Mouse (Mus musculus): ENCODE data around the gene Pou3f3. TPM values are rescaled to one million over a fixed set of nuclear protein-coding genes. Genes with fewer than 3 reads are reported as not detected.

Pou3f3 gene
- polyA plus RNA-seq, 2 experiments, result 0.77 to 3.2 TPM

DNA sequence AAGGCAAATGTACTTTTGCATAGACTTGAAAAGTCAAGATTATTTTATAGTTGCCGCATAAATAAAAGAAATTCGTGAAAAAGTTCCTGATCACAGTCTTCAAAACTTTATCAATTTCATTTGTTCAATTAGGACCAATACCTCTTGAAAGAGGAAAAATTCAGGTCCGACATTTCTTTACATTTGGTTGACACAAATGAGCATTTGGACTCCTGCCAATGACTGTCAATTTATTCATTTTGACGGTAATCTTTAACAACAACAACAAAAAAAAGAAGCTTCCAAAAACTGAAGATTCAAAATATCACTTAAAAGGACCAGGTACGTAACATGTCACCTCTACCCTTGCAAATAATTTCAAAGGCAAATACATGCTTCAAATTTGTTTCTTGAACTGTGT lies 13.8 kb upstream of the Pou3f3 start:
- Histone ChIP-seq H3K36me3 (ENCODE audit: control insufficient read depth, insufficient read depth, low read length) (no peaks in the 10 kb centered on the region), H3K9me3 (ENCODE audit: control insufficient read depth, low read length) (no peaks in the 10 kb centered on the region), H3K4me2 (replicated peaks; ENCODE audit: low read depth, low read length, severe bottlenecking) (no peak overlapping the region), H3K4me3 (replicated peaks; ENCODE audit: low read length) (no peak overlapping the region), H3K9ac (ENCODE audit: low read depth, low read length, severe bottlenecking) (no peak overlapping the region), H3K27me3 (ENCODE audit: control insufficient read depth, insufficient read depth, low read length) (peaks cover 40% of the 10 kb centered on the region), H3K4me1 (ENCODE audit: control insufficient read depth, insufficient read depth, low read length) (peaks cover 11% of the 10 kb centered on the region), H3K27ac (replicated peaks; ENCODE audit: low read depth, low read length) (no peak overlapping the region)
- TF ChIP-seq POLR2A (IDR thresholded peaks at IDR 0.05; ENCODE audit: borderline replicate concordance, extremely low read depth, insufficient read depth, insufficient read length), result no peak
- 73% methylated on average over 5 of the region's 5 CpGs for WGBS
- ATAC-seq (ENCODE audit: low FRiP score, low read depth) (no peak), DNase-seq (ENCODE audit: low spot score) (no peak)

DNA sequence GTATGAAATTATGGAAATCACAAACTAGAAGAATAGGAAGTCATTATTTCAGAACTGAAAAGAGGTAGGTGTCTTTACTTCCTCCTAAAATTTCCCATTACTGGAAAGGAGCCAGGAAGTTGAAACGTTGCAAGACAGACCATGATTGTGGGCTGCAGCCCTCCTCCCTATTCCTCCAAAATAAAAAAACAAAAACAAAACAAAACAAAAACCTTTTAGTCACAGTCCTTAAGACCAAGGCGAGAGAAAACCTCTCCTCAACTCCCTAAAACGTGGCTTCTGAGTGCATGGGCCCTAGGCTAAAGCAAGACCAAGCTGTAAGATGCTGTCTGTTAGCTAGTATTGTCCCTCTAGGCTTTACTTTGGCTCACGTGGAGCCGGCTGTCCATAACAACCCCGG lies 11.7 kb upstream of the Pou3f3 start:
- no peak overlapping the region for H3K27ac ChIP-seq (replicated peaks; ENCODE audit: low read depth, low read length)

DNA sequence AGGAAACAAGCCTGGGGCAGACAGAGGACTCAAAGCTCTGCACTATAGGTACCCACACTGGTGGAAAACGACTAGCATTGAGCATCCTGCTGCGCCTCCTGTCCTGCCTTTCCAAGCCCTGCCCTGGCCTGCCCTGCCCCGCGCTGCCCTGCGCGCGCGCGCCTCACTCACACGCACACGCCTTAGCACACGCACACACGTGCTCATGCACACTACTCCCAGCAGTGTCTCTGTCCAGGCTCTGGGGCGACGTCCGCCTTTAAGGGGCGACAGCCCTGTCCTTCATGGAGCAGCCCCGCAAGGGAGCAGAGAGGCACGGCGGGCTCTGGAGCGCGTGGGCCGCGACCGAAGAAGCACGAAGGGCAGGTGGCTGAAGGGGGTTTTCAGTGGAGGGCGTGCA lies 11.2 kb upstream of the Pou3f3 start:
- H3K4me1 ChIP-seq (ENCODE audit: control insufficient read depth, insufficient read depth, low read length), result peaks cover 11% of the 10 kb centered on the region
- peak; percentile 43 for ATAC-seq (ENCODE audit: low FRiP score, low read depth)
- H3K9me3 ChIP-seq (ENCODE audit: control insufficient read depth, low read length), result no peaks in the 10 kb centered on the region
- H3K36me3 ChIP-seq (ENCODE audit: control insufficient read depth, insufficient read depth, low read length), result no peaks in the 10 kb centered on the region
- no peak for TF ChIP-seq POLR2A (IDR thresholded peaks at IDR 0.05; ENCODE audit: borderline replicate concordance, extremely low read depth, insufficient read depth, insufficient read length)
- peaks cover 65% of the 10 kb centered on the region for H3K27me3 ChIP-seq (ENCODE audit: control insufficient read depth, insufficient read depth, low read length)
- peak overlapping the region; percentile 37 for H3K4me3 ChIP-seq (replicated peaks; ENCODE audit: low read length)
- no peak overlapping the region for H3K27ac ChIP-seq (replicated peaks; ENCODE audit: low read depth, low read length)
- DNase-seq (ENCODE audit: low spot score), result no peak
- WGBS, result 0% methylated on average over 24 of the region's 27 CpGs
- H3K4me2 ChIP-seq (replicated peaks; ENCODE audit: low read depth, low read length, severe bottlenecking), result peak overlapping the region; percentile 80
- peak overlapping the region; percentile 43; the same call in 1 of the 2 replicates for H3K9ac ChIP-seq (ENCODE audit: low read depth, low read length, severe bottlenecking)

More for the DNA sequence above, 11.7 kb upstream of the Pou3f3 start:
- DNase-seq (ENCODE audit: low spot score) (no peak), ATAC-seq (ENCODE audit: low FRiP score, low read depth) (no peak)
- H3K36me3 ChIP-seq (ENCODE audit: control insufficient read depth, insufficient read depth, low read length), result no peaks in the 10 kb centered on the region
- H3K9me3 ChIP-seq (ENCODE audit: control insufficient read depth, low read length), result no peaks in the 10 kb centered on the region
- peaks cover 60% of the 10 kb centered on the region for H3K27me3 ChIP-seq (ENCODE audit: control insufficient read depth, insufficient read depth, low read length)
- no peak overlapping the region; the same call in 1 of the 2 replicates for H3K9ac ChIP-seq (ENCODE audit: low read depth, low read length, severe bottlenecking)
- H3K4me2 ChIP-seq (replicated peaks; ENCODE audit: low read depth, low read length, severe bottlenecking), result peak overlapping the region; percentile 80
- H3K4me1 ChIP-seq (ENCODE audit: control insufficient read depth, insufficient read depth, low read length), result peaks cover 11% of the 10 kb centered on the region
- WGBS, result 6% methylated on average over 6 of the region's 6 CpGs
- no peak for TF ChIP-seq POLR2A (IDR thresholded peaks at IDR 0.05; ENCODE audit: borderline replicate concordance, extremely low read depth, insufficient read depth, insufficient read length)
- peak overlapping the region; percentile 37 for H3K4me3 ChIP-seq (replicated peaks; ENCODE audit: low read length)

DNA sequence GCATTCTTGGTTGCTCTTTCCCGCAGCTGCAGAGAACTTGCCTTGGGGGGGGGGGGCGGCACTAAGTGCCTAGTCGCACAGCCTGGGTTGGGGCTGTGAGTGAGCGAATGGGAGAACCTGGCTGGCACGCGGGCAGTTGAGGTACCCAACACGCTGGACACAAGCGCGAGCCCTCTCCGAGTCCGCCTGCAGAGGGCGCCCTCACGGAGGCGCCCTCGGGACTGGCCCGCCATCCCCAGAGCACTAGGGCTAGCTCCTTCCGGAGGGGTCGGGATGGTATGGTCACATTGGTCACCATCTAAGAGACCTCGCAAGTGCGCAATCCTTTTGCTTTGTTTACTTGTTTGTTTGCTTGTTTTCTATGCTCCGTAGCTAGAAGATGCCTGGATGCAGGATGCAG lies 10.8 kb upstream of the Pou3f3 start:
- peak overlapping the region; percentile 80 for H3K4me2 ChIP-seq (replicated peaks; ENCODE audit: low read depth, low read length, severe bottlenecking)
- no peak for TF ChIP-seq POLR2A (IDR thresholded peaks at IDR 0.05; ENCODE audit: borderline replicate concordance, extremely low read depth, insufficient read depth, insufficient read length)
- peak overlapping the region; percentile 43; the same call in 1 of the 2 replicates for H3K9ac ChIP-seq (ENCODE audit: low read depth, low read length, severe bottlenecking)
- H3K27me3 ChIP-seq (ENCODE audit: control insufficient read depth, insufficient read depth, low read length), result peaks cover 69% of the 10 kb centered on the region
- no peaks in the 10 kb centered on the region for H3K9me3 ChIP-seq (ENCODE audit: control insufficient read depth, low read length)
- peaks cover 11% of the 10 kb centered on the region for H3K4me1 ChIP-seq (ENCODE audit: control insufficient read depth, insufficient read depth, low read length)
- WGBS, result 3% methylated on average over 17 of the region's 21 CpGs
- ATAC-seq (ENCODE audit: low FRiP score, low read depth) (0 out of 2 replicates have a peak, but pooled peaks have one; percentile 18), DNase-seq (ENCODE audit: low spot score) (no peak)
- H3K4me3 ChIP-seq (replicated peaks; ENCODE audit: low read length), result peak overlapping the region; percentile 37
- no peak overlapping the region for H3K27ac ChIP-seq (replicated peaks; ENCODE audit: low read depth, low read length)
- H3K36me3 ChIP-seq (ENCODE audit: control insufficient read depth, insufficient read depth, low read length), result no peaks in the 10 kb centered on the region

DNA sequence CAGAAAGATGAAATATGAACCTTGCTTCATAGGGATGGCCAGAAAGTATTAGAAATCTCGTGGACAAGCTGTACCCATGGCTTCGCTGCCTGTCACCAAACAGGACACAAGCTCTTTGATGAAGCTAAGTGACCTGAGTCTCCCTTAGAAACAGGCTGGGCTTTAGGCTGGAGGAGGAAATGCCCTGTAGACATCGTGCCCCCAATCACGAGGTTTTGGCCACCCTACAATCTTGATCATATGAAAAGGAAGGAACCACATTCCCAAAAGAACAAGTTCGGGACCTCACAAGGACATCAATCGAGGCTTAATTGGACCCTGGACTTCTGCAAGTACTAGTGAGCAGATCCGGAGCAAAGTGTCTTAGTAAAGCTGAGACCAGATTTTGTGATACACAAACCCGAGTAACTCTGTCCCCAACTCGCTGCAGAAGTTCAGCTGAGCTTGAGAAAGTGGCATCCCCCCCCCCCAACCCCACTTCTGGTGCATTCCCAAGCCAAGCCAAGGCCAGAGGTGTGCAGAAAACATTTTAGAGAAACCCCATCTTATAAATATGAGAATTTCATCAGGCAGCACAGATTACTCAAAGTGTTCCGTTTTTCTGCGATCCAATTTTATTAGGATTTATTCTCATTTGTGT lies 10.1 kb upstream of the Pou3f3 start:
- Histone ChIP-seq H3K36me3 (ENCODE audit: control insufficient read depth, insufficient read depth, low read length) (no peaks in the 10 kb centered on the region), H3K27me3 (ENCODE audit: control insufficient read depth, insufficient read depth, low read length) (peaks cover 76% of the 10 kb centered on the region), H3K27ac (replicated peaks; ENCODE audit: low read depth, low read length) (no peak overlapping the region), H3K9me3 (ENCODE audit: control insufficient read depth, low read length) (no peaks in the 10 kb centered on the region), H3K9ac (ENCODE audit: low read depth, low read length, severe bottlenecking) (no peak overlapping the region), H3K4me1 (ENCODE audit: control insufficient read depth, insufficient read depth, low read length) (peaks cover 11% of the 10 kb centered on the region), H3K4me2 (replicated peaks; ENCODE audit: low read depth, low read length, severe bottlenecking) (peak overlapping the region; percentile 80), H3K4me3 (replicated peaks; ENCODE audit: low read length) (peak overlapping the region; percentile 39)
- no peak for ATAC-seq (ENCODE audit: low FRiP score, low read depth)
- WGBS, result 5% methylated on average over 11 of the region's 11 CpGs
- TF ChIP-seq POLR2A (IDR thresholded peaks at IDR 0.05; ENCODE audit: borderline replicate concordance, extremely low read depth, insufficient read depth, insufficient read length), result no peak
- no peak for DNase-seq (ENCODE audit: low spot score)

All from limb, embryonic 14.5 days (tissue).